Mouse (Mus musculus): Measurements from ENCODE around the gene Rtcb. TPM values are rescaled to one million over a fixed set of nuclear protein-coding genes. Genes with fewer than 3 reads are reported as not detected.
A peak's percentile ranks its signal among the peaks of the same experiment; 100 is the strongest.

Rtcb gene
- 146 and 159 TPM in 2 replicates for polyA plus RNA-seq (2015; fragmentation: Nextera tagmentation; extraction: Ambion mirVana)

DNA sequence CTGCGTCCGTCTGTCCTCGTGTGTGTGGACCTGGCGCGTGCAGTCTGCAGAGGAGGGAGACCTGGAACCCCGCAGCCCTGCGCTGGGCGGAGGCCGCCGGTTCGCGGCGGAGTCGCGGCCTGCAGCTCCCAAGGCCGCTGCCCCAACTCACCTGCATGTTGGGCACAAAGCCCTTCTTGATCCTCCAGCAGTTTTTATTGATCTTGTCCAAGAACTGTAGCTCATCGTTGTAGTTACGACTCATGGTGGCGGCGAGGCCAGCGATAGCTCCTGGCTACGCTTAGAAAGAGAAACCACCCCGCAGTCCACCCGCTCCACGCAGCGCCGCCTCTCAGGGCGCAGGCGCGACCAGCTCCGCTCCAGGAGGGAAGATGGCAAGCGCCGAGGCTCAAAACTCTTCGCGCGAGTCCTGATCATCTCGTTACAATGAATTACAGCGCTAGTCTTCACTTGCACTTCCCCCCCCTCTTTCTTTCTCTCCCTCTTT lies at the start of gene Rtcb:
Gene Rtcb, minus strand, starts transcription at position 360 of the 487 bp plus-strand sequence.
- Histone ChIP-seq H3K9me3 (replicated peaks; ENCODE audit: low read length) (no peaks in the 10 kb centered on the region), H3K27ac (peak within 1 kb of the TSS; percentile 83), H3K4me1 (replicated peaks; ENCODE audit: insufficient read depth, low read length) (no peaks in the 10 kb centered on the region), H3K4me2 (ENCODE audit: low read length) (peak within 1 kb of the TSS; percentile 58), H3K9ac (ENCODE audit: low read depth, low read length) (peak within 1 kb of the TSS; percentile 89), H3K27me3 (ENCODE audit: insufficient read depth, low read length) (no peaks in the 10 kb centered on the region), H3K36me3 (ENCODE audit: insufficient read depth, low read length) (0 out of 2 replicates have a peak, but pooled peaks cover 9% of the 10 kb centered on the region), H3K4me3 (replicated peaks; ENCODE audit: low read depth, low read length) (peak within 1 kb of the TSS; percentile 92)
- under 1% methylated on average over 38 of the region's 38 CpGs for WGBS
- no peak for TF ChIP-seq CTCF (IDR thresholded peaks at IDR 0.05; ENCODE audit: low read depth)
- peak; percentile 86 for ATAC-seq (replicated peaks; ENCODE audit: low FRiP score, low read depth)
- DNase-seq (ENCODE audit: low spot score): peak; percentile 96

- TF ChIP-seq CTCF (IDR thresholded peaks at IDR 0.05; ENCODE audit: low read depth): no peak
- H3K4me1 ChIP-seq (replicated peaks; ENCODE audit: insufficient read depth, low read length): no peaks in the 10 kb centered on the region
- H3K4me3 ChIP-seq (replicated peaks; ENCODE audit: low read depth, low read length): no peak overlapping the region
- DNase-seq (ENCODE audit: low spot score) (no peak), ATAC-seq (replicated peaks; ENCODE audit: low FRiP score, low read depth) (no peak)
- H3K27me3 ChIP-seq (ENCODE audit: insufficient read depth, low read length): no peaks in the 10 kb centered on the region
- 79% methylated on average over 5 of the region's 5 CpGs for whole genome bisulfite sequencing
- no peaks in the 10 kb centered on the region for H3K36me3 ChIP-seq (ENCODE audit: insufficient read depth, low read length)
- H3K27ac ChIP-seq: no peak overlapping the region
- H3K9ac ChIP-seq (ENCODE audit: low read depth, low read length): no peak overlapping the region
- H3K4me2 ChIP-seq (ENCODE audit: low read length): no peak overlapping the region
- no peaks in the 10 kb centered on the region for H3K9me3 ChIP-seq (replicated peaks; ENCODE audit: low read length)
Measured at GRCm38 (mm10) chr10:86006455-86006854, 48.8 kb upstream of the Rtcb start.

DNA sequence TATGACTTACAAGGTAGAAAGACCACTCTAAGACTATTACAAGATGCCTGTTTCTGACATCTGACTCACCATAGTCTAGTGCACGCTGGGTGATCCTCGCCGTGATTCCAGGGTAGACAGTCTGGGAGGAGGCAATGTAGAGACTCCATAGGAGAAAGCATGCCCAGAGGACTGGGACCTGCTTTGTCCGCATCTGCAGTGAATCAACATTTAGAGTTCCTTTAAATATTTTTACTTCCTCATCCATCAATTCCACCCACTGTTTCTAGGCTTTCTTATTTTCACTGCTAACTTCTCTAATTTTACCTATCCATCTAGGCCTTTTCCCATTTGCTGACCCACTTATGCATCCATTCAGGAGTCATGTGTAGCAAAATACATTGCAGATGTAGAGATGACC lies 42.8 kb upstream of the Rtcb start:
- no peaks in the 10 kb centered on the region for H3K4me1 ChIP-seq (replicated peaks; ENCODE audit: insufficient read depth, low read length)
- H3K9ac ChIP-seq (ENCODE audit: low read depth, low read length): no peak overlapping the region
- H3K27ac ChIP-seq: no peak overlapping the region
- no peaks in the 10 kb centered on the region for H3K36me3 ChIP-seq (ENCODE audit: insufficient read depth, low read length)
- no peaks in the 10 kb centered on the region for H3K27me3 ChIP-seq (ENCODE audit: insufficient read depth, low read length)
- no peak for DNase-seq (ENCODE audit: low spot score)
- H3K4me2 ChIP-seq (ENCODE audit: low read length): no peak overlapping the region
- no peaks in the 10 kb centered on the region for H3K9me3 ChIP-seq (replicated peaks; ENCODE audit: low read length)
- ATAC-seq (replicated peaks; ENCODE audit: low FRiP score, low read depth): no peak
- WGBS: 94% methylated on average over 4 of the region's 4 CpGs
- H3K4me3 ChIP-seq (replicated peaks; ENCODE audit: low read depth, low read length): no peak overlapping the region
- TF ChIP-seq CTCF (IDR thresholded peaks at IDR 0.05; ENCODE audit: low read depth): no peak

DNA sequence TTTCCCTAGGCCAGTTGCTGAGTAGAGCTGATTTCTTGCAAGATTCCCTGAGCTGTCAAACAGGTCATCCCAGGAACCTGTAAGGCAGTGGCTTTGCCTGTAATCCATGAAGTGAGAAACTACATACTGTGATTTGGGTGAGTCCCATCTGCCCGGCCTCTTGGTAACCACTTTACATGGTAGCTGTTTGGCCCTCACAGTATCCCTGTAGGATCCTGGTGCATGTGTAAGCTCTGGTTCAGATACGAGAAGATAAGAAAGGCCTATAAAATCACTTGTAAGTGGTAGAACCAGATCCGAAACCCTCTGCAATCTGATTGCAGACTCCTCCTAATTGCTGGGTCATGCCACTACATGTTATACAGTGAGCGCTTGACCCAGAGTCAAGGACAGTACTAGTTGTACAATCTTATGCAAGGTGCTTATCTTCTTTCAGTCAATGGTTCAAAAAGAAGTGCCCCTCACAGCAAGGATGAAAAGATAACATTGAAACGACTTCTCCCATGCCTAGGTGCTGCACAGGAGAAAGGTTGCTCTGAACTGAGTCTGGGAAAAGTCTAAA lies 37.0 kb upstream of the Rtcb start:
- TF ChIP-seq CTCF (IDR thresholded peaks at IDR 0.05; ENCODE audit: low read depth): no peak
- no peaks in the 10 kb centered on the region for H3K4me1 ChIP-seq (replicated peaks; ENCODE audit: insufficient read depth, low read length)
- H3K27me3 ChIP-seq (ENCODE audit: insufficient read depth, low read length): no peaks in the 10 kb centered on the region
- ATAC-seq (replicated peaks; ENCODE audit: low FRiP score, low read depth) (no peak), DNase-seq (ENCODE audit: low spot score) (no peak)
- no peak overlapping the region for H3K27ac ChIP-seq
- no peaks in the 10 kb centered on the region for H3K9me3 ChIP-seq (replicated peaks; ENCODE audit: low read length)
- no peaks in the 10 kb centered on the region for H3K36me3 ChIP-seq (ENCODE audit: insufficient read depth, low read length)
- H3K4me2 ChIP-seq (ENCODE audit: low read length): no peak overlapping the region
- H3K4me3 ChIP-seq (replicated peaks; ENCODE audit: low read depth, low read length): no peak overlapping the region
- H3K9ac ChIP-seq (ENCODE audit: low read depth, low read length): no peak overlapping the region
- WGBS: 73% methylated on average over 5 of the region's 5 CpGs

DNA sequence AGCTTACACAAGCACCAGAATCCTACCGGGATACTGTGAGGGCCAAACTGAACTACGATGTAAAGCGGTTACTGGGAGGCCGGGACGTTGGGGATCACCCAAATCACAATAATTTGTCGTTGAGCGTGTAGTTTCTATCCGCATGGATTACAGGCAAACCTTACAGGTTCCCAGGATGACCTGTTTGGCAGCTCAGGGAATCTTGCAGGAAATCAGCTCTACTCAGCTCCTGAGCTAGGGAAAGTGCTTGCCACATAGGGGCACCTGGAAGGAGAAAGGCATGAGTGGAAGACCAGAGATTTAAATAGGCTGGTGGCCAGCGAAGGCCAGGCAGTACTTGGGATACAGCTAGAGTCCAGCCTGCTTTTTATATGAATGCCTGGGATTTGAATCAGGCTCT lies 36.2 kb upstream of the Rtcb start:
- no peak for ATAC-seq (replicated peaks; ENCODE audit: low FRiP score, low read depth)
- Histone ChIP-seq H3K9me3 (replicated peaks; ENCODE audit: low read length) (no peaks in the 10 kb centered on the region), H3K4me1 (replicated peaks; ENCODE audit: insufficient read depth, low read length) (no peaks in the 10 kb centered on the region), H3K4me2 (ENCODE audit: low read length) (no peak overlapping the region), H3K9ac (ENCODE audit: low read depth, low read length) (no peak overlapping the region), H3K4me3 (replicated peaks; ENCODE audit: low read depth, low read length) (no peak overlapping the region), H3K27me3 (ENCODE audit: insufficient read depth, low read length) (no peaks in the 10 kb centered on the region), H3K27ac (no peak overlapping the region), H3K36me3 (ENCODE audit: insufficient read depth, low read length) (no peaks in the 10 kb centered on the region)
- no peak for TF ChIP-seq CTCF (IDR thresholded peaks at IDR 0.05; ENCODE audit: low read depth)
- 92% methylated on average over 9 of the region's 9 CpGs for WGBS
- DNase-seq (ENCODE audit: low spot score): no peak

DNA sequence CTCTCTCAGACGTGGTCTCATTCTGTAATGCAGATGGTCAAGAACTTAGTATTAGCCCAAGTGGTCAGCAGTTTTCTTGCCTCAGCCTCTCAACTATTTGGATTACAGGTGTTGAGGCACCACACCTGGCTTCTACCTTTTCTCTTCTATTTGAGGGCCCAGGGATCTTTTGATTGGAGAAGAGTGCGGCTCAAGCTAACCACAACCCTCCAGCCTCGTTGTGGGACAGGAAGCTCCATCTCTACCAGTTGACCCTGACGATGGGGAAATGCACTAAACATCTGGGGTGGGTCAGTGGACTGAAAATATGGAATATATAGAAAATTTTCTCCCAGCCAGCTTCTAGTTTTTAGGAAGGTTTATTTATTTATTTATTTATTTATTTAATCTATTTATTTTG lies 34.8 kb upstream of the Rtcb start:
- ATAC-seq (replicated peaks; ENCODE audit: low FRiP score, low read depth): no peak
- Histone ChIP-seq H3K9ac (ENCODE audit: low read depth, low read length) (no peak overlapping the region), H3K9me3 (replicated peaks; ENCODE audit: low read length) (no peaks in the 10 kb centered on the region), H3K27me3 (ENCODE audit: insufficient read depth, low read length) (no peaks in the 10 kb centered on the region), H3K27ac (no peak overlapping the region), H3K4me2 (ENCODE audit: low read length) (no peak overlapping the region), H3K4me1 (replicated peaks; ENCODE audit: insufficient read depth, low read length) (no peaks in the 10 kb centered on the region), H3K36me3 (ENCODE audit: insufficient read depth, low read length) (no peaks in the 10 kb centered on the region), H3K4me3 (replicated peaks; ENCODE audit: low read depth, low read length) (no peak overlapping the region)
- WGBS: 81% methylated on average over 4 of the region's 4 CpGs
- TF ChIP-seq CTCF (IDR thresholded peaks at IDR 0.05; ENCODE audit: low read depth): no peak
- DNase-seq (ENCODE audit: low spot score): no peak
